Mouse (Mus musculus) embryonic fibroblast, embryonic 13.5 days (primary cell): ENCODE measurements around the gene Atp8a1.

ENCODE experiments used
- CTCF ChIP-seq: IDR thresholded peaks from 2 replicates; pipeline ENCODE4 v1.5.1; 2011; ENCODE audit warnings: mild to moderate bottlenecking, control low read depth, low read length, moderate library complexity, borderline replicate concordance; ENCODE audit not compliant: insufficient read depth
- POLR2A ChIP-seq: IDR thresholded peaks from 2 replicates; pipeline ENCODE4 v1.6.1; 2011; ENCODE audit warnings: low read depth, mild to moderate bottlenecking, control low read depth, low read length, moderate library complexity

DNA sequence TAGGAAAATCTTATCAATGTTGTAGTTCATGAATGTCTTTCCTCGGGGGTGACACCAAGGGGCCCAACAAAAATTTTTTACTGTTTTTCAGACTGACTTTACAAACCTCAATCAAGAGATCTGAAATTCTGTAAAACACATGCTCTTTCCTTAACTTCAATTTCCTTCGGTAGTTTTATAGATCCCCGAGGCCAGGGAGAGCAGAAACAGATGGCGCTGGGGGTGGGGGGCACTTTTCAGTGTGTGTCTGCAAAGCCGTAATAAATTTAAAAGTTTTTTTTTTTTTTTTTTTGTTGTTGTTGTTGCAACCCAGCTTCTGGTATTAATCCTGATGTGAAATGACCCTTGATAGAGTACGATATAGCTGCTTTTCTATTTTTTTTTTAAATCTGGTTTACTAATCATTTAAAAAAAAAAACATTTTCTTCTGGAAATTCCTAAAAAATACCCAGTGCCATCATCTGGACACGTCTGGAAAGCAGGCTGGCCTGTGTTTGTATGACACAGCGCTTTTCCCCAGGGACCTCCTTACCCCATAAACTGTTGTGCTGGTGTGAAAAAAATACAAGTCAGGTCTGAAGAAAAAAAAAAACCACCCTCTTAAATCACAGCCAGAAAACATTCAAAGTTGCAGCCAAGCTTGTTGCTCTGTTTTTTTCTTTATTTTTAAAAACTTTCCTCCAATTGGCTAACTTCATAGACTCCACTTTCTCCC lies 205.7 kb downstream of the Atp8a1 start:
- TF ChIP-seq CTCF (no peak), POLR2A (no peak)
